Mouse (Mus musculus) heart, adult 9 months (tissue): ENCODE data around the gene Gigyf1.

ENCODE experiments used
- DNase-seq, 2 experiments: peaks; one replicate each; pipeline ENCODE4 v3.0.0; 2022; ENCODE audit warnings: low spot score in 2 of 2

Gene Gigyf1

DNA sequence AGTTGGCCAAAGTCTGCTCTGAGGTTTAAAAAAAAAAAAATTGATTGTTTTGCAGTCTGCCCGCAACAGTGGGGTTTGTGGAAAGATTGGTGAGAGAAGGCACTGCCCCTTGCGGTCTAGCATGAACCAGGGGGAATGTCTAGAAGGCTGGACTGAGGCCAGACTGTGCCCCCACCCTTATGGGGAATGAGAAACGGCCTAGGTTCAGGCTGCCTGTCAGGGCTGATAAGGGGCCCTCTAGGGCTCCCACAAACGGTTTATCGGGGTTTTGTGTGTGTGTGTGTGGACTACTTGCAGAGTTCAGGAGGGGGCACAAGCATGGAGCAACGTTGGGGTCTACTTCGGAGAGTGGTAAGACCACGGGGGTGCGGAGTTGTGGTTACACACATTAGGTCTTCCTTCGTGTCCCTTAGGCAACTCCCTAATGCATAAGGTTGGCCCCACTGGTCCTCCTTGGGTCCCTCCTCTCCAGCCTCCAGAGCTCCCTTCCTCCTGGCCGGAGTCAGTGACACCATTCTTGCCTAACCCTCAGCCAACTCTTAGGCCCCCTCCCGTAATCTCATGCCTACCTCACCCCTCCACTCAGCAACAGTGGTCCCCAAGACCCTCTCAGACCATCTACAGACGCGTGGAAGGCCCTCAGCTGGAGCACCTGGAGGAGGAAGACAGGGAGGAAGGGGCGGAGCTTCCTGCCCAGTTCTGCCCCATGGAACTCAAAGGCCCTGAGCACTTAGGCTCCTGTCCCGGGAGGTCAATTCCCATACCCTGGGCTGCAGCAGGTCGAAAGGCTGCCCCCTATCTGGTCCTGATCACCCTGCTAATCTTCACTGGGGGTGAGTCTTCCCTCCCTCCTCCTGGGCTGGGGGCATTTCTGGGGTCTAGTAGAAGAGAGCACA lies 52.6 kb downstream of the Gigyf1 start:
- DNase-seq, result no peak

DNA sequence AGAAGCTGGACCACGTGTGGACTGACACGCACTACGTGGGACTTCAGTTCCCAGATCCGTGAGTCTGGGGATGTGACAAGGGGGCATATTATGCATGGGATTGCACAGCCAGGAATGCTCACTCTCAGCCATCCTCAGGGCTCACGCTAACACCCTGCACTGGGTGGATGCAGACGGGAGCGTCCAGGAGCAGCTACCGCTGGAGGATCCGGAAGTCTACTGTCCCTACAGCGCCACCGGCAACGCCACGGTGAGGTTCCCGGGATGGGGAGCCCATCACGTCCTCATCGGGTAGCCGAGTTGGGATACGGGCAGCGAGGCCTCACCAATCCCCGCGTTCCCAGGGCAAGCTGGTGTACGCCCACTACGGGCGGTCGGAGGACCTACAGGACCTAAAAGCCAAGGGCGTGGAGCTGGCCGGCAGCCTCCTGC lies 56.1 kb downstream of the Gigyf1 start:
- peak; percentile 29 to 33 for DNase-seq
